Mouse (Mus musculus) small intestine, adult 2 months (tissue): ENCODE data around the gene Il1rn. TPM values are rescaled to one million over a fixed set of nuclear protein-coding genes. Genes with fewer than 3 reads are reported as not detected.
A peak's percentile ranks its signal among the peaks of the same experiment; 100 is the strongest.

ENCODE experiments used
- H3K27ac ChIP-seq: fragments of 200-500 bp; 2 replicates; pipeline ENCODE4 v1.5.1; 2012; ENCODE audit warnings: low read depth, low read length, control low read depth, inconsistent platforms; ENCODE audit not compliant: insufficient read depth
- H3K27me3 ChIP-seq: fragments of 200-500 bp; 2 replicates; pipeline ENCODE4 v1.6.1; 2012; ENCODE audit warnings: mild to moderate bottlenecking, moderate library complexity, low read length, inconsistent platforms; ENCODE audit not compliant: control insufficient read depth, insufficient read depth
- H3K36me3 ChIP-seq: fragments of 200-500 bp; 2 replicates; pipeline ENCODE4 v1.6.1; 2012; ENCODE audit warnings: mild to moderate bottlenecking, low read length, control low read depth, inconsistent platforms; ENCODE audit not compliant: control insufficient read depth, insufficient read depth
- H3K4me1 ChIP-seq: fragments of 200-500 bp; 2 replicates; pipeline ENCODE4 v1.6.1; 2012; ENCODE audit warnings: low read length, inconsistent platforms, mixed read lengths; ENCODE audit not compliant: control insufficient read depth, insufficient read depth, insufficient read length
- H3K4me3 ChIP-seq: fragments of 200-500 bp; 2 replicates; pipeline ENCODE4 v1.5.1; 2012; ENCODE audit warnings: low read depth, mild to moderate bottlenecking, control low read depth, inconsistent platforms, low read length, moderate library complexity
- CTCF ChIP-seq: fragments of 200-500 bp; IDR thresholded peaks from 2 replicates; pipeline ENCODE4 v1.5.1; 2012; ENCODE audit warnings: low read depth, mild to moderate bottlenecking, control low read depth, inconsistent platforms, low read length, moderate library complexity, mixed read lengths; ENCODE audit not compliant: insufficient replicate concordance, insufficient read length; ENCODE audit errors: extremely low read depth
- POLR2A ChIP-seq: fragments of 200-500 bp; IDR thresholded peaks from 2 replicates; pipeline ENCODE4 v1.6.1; 2012; ENCODE audit warnings: low read depth, mild to moderate bottlenecking, control low read depth, inconsistent platforms, low read length, moderate library complexity
- WGBS: fragments of 180-500 bp; shearing (Covaris S2); methylation state at CpG from one replicate; pipeline ENCODE4 v1.1.7; 2018; 5-methylcytosine and 5-hydroxymethylcytosine counted together
- polyA plus RNA-seq: library from polyadenylated mRNA; depleted of rRNA; stranded (reverse); fragments of >200 nt; gene quantifications from 2 replicates; pipeline ENCODE4 v1.2.3, GENCODE M21; 2012

The Il1rn gene
- polyA plus RNA-seq, 1 experiment = 2.4 TPM

- TF ChIP-seq CTCF = no peak
- TF ChIP-seq POLR2A = no peak
- Histone ChIP-seq H3K4me1 (peaks cover 34% of the 10 kb centered on the region), H3K4me3 (no peak overlapping the region), H3K36me3 (no peaks in the 10 kb centered on the region), H3K27me3 (no peaks in the 10 kb centered on the region), H3K27ac (peak overlapping the region; percentile 89; the same call in 1 of the 2 replicates)
- WGBS = 81% methylated on average over 9 of the region's 9 CpGs
These were observed 46.0 kb downstream of the Il1rn start for GRCm38 (mm10) chr2:24382456-24383230.

DNA sequence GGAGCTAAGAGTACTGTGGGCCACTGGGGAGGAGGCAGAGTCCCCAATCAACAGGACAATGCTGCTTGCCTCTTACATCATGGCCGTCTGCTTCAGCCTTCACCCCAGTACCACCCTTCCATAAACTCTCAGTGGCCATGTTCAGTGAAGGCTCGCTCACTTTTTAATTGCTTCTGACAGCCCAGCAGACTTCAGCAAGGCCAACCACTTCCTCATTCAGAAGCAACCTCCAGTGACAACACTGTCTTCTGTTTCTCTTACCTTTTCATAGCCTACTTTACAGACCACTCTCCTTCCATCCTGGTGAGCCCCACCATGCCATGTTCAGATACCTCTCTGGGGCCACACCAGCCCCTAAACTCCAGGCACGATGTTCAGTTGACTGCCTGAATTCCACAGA is 47.0 kb downstream of the Il1rn start:
- TF ChIP-seq POLR2A (no peak), CTCF (no peak)
- Histone ChIP-seq H3K27me3 (no peaks in the 10 kb centered on the region), H3K4me3 (no peak overlapping the region), H3K36me3 (no peaks in the 10 kb centered on the region), H3K4me1 (peaks cover 26% of the 10 kb centered on the region; the same call in 1 of the 2 replicates), H3K27ac (peak overlapping the region; percentile 89)
- 59% methylated on average over 3 of the region's 3 CpGs for WGBS

GRCm38 (mm10) chr2:24384393-24384792 is 47.7 kb downstream of the Il1rn start:
- Histone ChIP-seq H3K27me3 (no peaks in the 10 kb centered on the region), H3K27ac (peak overlapping the region; percentile 89), H3K36me3 (no peaks in the 10 kb centered on the region), H3K4me1 (peaks cover 23% of the 10 kb centered on the region; the same call in 1 of the 2 replicates), H3K4me3 (no peak overlapping the region)
- TF ChIP-seq POLR2A (no peak), CTCF (no peak)

- Histone ChIP-seq H3K27ac (peak overlapping the region; percentile 89), H3K4me3 (peak overlapping the region; percentile 45), H3K36me3 (no peaks in the 10 kb centered on the region), H3K27me3 (no peaks in the 10 kb centered on the region), H3K4me1 (peaks cover 23% of the 10 kb centered on the region; the same call in 1 of the 2 replicates)
- 56% methylated on average over 14 of the region's 14 CpGs for WGBS
- no peak for TF ChIP-seq CTCF
- no peak for TF ChIP-seq POLR2A
These were observed 48.7 kb downstream of the Il1rn start for GRCm38 (mm10) chr2:24385111-24385961.

DNA sequence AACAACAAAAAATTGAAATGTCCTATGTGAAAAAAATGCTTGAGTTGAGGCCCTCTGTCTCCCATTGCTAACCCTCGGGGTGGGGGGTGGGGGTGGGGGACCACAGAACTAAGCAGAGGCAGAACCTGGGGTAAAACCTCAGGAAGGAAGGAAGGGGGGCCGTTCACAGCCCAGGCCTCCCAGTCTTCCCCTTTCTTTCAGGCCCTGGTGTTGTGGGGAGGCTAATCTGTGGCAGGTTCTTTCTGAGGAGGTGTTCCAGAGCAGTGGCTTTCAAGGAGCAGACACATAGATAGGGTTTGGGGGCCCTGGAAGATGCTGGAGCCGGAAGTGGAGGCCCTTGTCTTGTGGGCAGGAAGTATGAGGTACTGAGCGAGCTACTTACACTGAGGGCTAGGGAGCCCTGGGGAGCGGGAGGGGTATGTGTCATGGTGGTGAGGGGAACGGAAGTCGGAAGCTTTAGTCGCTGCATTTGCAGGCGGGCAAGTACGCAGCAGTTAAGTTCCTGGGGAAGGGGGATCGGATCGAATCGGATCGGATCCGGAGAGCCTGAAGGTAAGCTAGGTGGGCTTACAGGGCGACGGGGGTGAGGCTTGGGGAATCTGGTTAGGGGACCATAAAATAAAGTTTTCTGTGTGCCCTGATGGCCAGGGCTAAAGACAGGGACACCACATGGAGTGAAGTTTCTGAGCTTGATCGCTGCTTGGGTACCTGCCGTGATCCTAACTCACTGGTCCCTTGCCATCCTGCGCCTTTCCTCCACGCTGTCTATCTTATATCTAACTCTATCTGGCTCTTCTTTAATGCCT is 49.7 kb downstream of the Il1rn start:
- Histone ChIP-seq H3K4me1 (peaks cover 23% of the 10 kb centered on the region; the same call in 1 of the 2 replicates), H3K27me3 (no peaks in the 10 kb centered on the region), H3K27ac (peak overlapping the region; percentile 76), H3K36me3 (no peaks in the 10 kb centered on the region), H3K4me3 (peak overlapping the region; percentile 60)
- no peak for TF ChIP-seq CTCF
- peak; percentile 51; the same call in 1 of the 2 replicates for TF ChIP-seq POLR2A
- whole genome bisulfite sequencing = 81% methylated on average over 21 of the region's 21 CpGs

DNA sequence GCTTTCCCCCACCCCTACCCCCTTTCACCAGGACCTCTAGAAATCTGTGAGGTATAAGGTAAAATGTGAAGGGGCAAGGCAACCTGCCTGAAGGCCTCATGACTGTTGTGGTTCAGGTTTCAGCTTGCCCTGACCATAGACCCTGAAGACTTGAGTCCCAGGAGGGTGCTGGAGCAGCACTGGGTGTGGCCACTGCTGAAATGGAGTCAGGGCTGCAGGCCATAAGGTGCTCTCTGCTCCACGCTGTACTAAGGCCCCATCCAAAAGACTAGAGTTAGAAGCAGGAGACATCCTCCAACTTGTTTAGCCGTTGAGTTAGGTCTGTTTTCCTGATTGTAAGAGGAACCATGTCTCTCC is 50.3 kb downstream of the Il1rn start:
- TF ChIP-seq POLR2A (no peak), CTCF (no peak)
- H3K27me3 ChIP-seq = no peaks in the 10 kb centered on the region
- WGBS = 81% methylated on average over 2 of the region's 2 CpGs
- no peaks in the 10 kb centered on the region for H3K36me3 ChIP-seq
- H3K27ac ChIP-seq = peak overlapping the region; percentile 76
- peak overlapping the region; percentile 60 for H3K4me3 ChIP-seq
- H3K4me1 ChIP-seq = peaks cover 23% of the 10 kb centered on the region; the same call in 1 of the 2 replicates
